8 mouse cellular contexts compared by ENCODE assay signal in genomic region chr12:86422166-86422910, GRCm38 (mm10).
DNase-seq lines count a peak whose midpoint lies in the region; ATAC-seq and TF ChIP-seq lines count a peak whose summit lies in the region.

No protein-coding gene starts in this region.

- no peaks in the 10 kb centered on the region for H3K9me3 ChIP-seq in embryonic facial prominence, embryonic 15.5 days (replicated peaks)
- no peaks in the 10 kb centered on the region for H3K9me3 ChIP-seq in intestine, embryonic 16.5 days (ENCODE audit: control insufficient read depth, low read length)
- H3K9me3 ChIP-seq in neural tube, embryonic 11.5 days (ENCODE audit: control insufficient read depth, low read length): no peaks in the 10 kb centered on the region

- TF ChIP-seq CTCF in kidney, adult 2 months (conservative IDR thresholded peaks at IDR 0.05; ENCODE audit: insufficient read depth, insufficient read length, low read depth, low read length): no peak

- H3K4me2 ChIP-seq in embryonic facial prominence, embryonic 15.5 days (replicated peaks): peak overlapping the region; percentile 84
- H3K4me2 ChIP-seq in intestine, embryonic 16.5 days (ENCODE audit: low read depth, low read length): peak overlapping the region; percentile 68
- H3K4me2 ChIP-seq in neural tube, embryonic 11.5 days (ENCODE audit: low read depth): peak overlapping the region; percentile 62

- ATAC-seq in embryonic facial prominence, embryonic 15.5 days (ENCODE audit: insufficient number of reproducible peaks, low FRiP score, low TSS enrichment, low read depth): no peak
- ATAC-seq in intestine, embryonic 16.5 days: no peak
- ATAC-seq in neural tube, embryonic 11.5 days (ENCODE audit: insufficient read depth, low FRiP score, low TSS enrichment): no peak

- peak overlapping the region; percentile 79 for H3K27ac ChIP-seq in kidney, adult 2 months (ENCODE audit: insufficient read depth, low read depth, low read length)
- H3K27ac ChIP-seq in embryonic facial prominence, embryonic 15.5 days (replicated peaks): no peak overlapping the region
- H3K27ac ChIP-seq in intestine, embryonic 16.5 days (ENCODE audit: low read length): no peak overlapping the region
- H3K27ac ChIP-seq in neural tube, embryonic 11.5 days (ENCODE audit: low read depth, low read length): no peak overlapping the region

- H3K4me3 ChIP-seq in kidney, adult 2 months (ENCODE audit: insufficient read depth, low read depth, low read length): peak overlapping the region; percentile 79
- H3K4me3 ChIP-seq in embryonic facial prominence, embryonic 15.5 days (replicated peaks): peak overlapping the region; percentile 49
- H3K4me3 ChIP-seq in intestine, embryonic 16.5 days (ENCODE audit: low read length): peak overlapping the region; percentile 49
- peak overlapping the region; percentile 42 for H3K4me3 ChIP-seq in neural tube, embryonic 11.5 days (ENCODE audit: low read depth, low read length)

- no peak for TF ChIP-seq POLR2A in kidney, adult 2 months (IDR thresholded peaks at IDR 0.05; ENCODE audit: low read depth, low read length)

- no peaks in the 10 kb centered on the region for H3K4me1 ChIP-seq in kidney, adult 2 months (ENCODE audit: control insufficient read depth, insufficient read depth, low read length)
- peaks cover 16% of the 10 kb centered on the region for H3K4me1 ChIP-seq in embryonic facial prominence, embryonic 15.5 days
- peaks cover 13% of the 10 kb centered on the region; the same call in 1 of the 2 replicates for H3K4me1 ChIP-seq in intestine, embryonic 16.5 days (ENCODE audit: control insufficient read depth, insufficient read depth, low read length)
- 0 out of 2 replicates have a peak, but pooled peaks cover 5% of the 10 kb centered on the region for H3K4me1 ChIP-seq in neural tube, embryonic 11.5 days (ENCODE audit: control insufficient read depth, insufficient read depth, low read length)

- H3K27me3 ChIP-seq in kidney, adult 2 months (replicated peaks; ENCODE audit: control insufficient read depth, insufficient read depth, low read length): no peaks in the 10 kb centered on the region; the same call in 1 of the 2 replicates
- peaks cover 93% of the 10 kb centered on the region for H3K27me3 ChIP-seq in embryonic facial prominence, embryonic 15.5 days
- H3K27me3 ChIP-seq in intestine, embryonic 16.5 days (replicated peaks; ENCODE audit: control insufficient read depth, insufficient read depth, low read length): peaks cover 69% of the 10 kb centered on the region
- peaks cover 55% of the 10 kb centered on the region for H3K27me3 ChIP-seq in neural tube, embryonic 11.5 days (ENCODE audit: control insufficient read depth, insufficient read depth, low read length)

- H3K9ac ChIP-seq in embryonic facial prominence, embryonic 15.5 days: no peak overlapping the region
- H3K9ac ChIP-seq in intestine, embryonic 16.5 days (ENCODE audit: low read depth, low read length): no peak overlapping the region
- H3K9ac ChIP-seq in neural tube, embryonic 11.5 days (ENCODE audit: low read length): no peak overlapping the region

- 3% methylated on average over 59 of the region's 59 CpGs for WGBS in kidney, adult 2 months
- WGBS in embryonic facial prominence, embryonic 15.5 days: 1% methylated on average over 59 of the region's 59 CpGs
- 3% methylated on average over 59 of the region's 59 CpGs for WGBS in intestine, embryonic 16.5 days
- 2% methylated on average over 59 of the region's 59 CpGs for WGBS in neural tube, embryonic 11.5 days

- H3K36me3 ChIP-seq in kidney, adult 2 months (ENCODE audit: control insufficient read depth, insufficient read depth, low read length): no peaks in the 10 kb centered on the region
- no peaks in the 10 kb centered on the region for H3K36me3 ChIP-seq in embryonic facial prominence, embryonic 15.5 days
- no peaks in the 10 kb centered on the region for H3K36me3 ChIP-seq in intestine, embryonic 16.5 days (ENCODE audit: control insufficient read depth, insufficient read depth, low read length)
- no peaks in the 10 kb centered on the region for H3K36me3 ChIP-seq in neural tube, embryonic 11.5 days (ENCODE audit: control insufficient read depth, insufficient read depth, low read length)

- DNase-seq in kidney, adult 2 months: no peak
- DNase-seq in kidney, adult 11 months: no peak
- peak; percentile 32 for DNase-seq in neural tube, embryonic 11.5 days (ENCODE audit: low spot score)
- DNase-seq in ovary, adult 18-20 months (ENCODE audit: low spot score): no peak
- no peak for DNase-seq in right cerebral cortex, postnatal 14 days
- no peak for DNase-seq in gastrocnemius, adult 18-20 months (ENCODE audit: low spot score)
